Mouse (Mus musculus): ENCODE results near the gene Gm10097. TPM values are rescaled to one million over a fixed set of nuclear protein-coding genes. Genes with fewer than 3 reads are reported as not detected.

The Gm10097 gene
- total and polyA plus RNA-seq, 3 experiments = not detected

DNA sequence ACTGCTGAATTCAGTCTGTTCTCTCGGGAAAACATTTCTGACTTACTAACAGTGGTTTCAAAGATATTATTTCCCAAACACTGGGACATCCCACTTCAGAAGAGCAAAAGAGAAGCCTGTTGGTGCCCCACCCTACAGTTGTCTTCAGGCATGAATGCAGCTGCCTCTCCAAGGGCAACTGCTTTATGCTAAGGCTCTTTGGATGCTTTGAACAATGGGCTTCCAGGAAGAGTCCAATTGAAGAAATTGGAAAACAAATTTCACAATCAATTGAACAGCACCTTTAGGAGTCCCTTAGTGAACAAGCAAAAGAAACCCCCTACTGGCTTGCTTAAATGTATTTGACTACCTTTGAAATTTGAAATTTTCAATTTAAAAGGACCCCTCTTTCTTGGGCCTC is 41.8 kb upstream of the Gm10097 start:
- no peak overlapping the region for H3K4me3 ChIP-seq (replicated peaks in 1 of 3; ENCODE audit: low read depth in 2 of 3, low read length in 2 of 3, poor library complexity in 1 of 3)
- H3K36me3 ChIP-seq (replicated peaks in 1 of 2; ENCODE audit: control insufficient read depth in 1 of 2, insufficient read depth in 1 of 2, low read length in 1 of 2) = peaks cover 0 to 10% of the 10 kb centered on the region in 2 experiments

DNA sequence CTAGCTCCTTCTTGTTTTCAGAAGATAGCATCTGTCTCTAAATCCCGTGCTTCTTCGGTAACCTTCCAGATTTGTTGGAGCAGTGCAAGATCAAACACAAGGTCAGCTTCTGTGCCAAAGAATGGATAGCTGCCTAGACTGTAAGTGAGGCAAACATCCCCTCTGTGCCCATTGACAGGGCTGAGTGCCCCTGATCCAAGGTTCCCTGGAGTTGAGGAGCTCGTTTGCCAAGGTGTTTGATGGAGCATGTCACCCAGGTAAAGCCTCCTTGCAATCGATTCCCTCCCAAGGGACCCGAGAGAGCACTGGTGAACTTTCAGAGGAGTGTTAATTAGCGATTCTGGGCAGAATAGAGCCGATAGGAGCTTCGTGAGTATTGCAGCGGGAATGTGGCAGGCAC is 40.7 kb upstream of the Gm10097 start:
- no peak for DNase-seq (ENCODE audit: extremely low read depth)
- dilution Hi-C loops (cut with MboI; ENCODE audit: extremely low pct_ligation_motif_present, extremely low pct_unique_long_range_greater_than_20kb, low sequenced_read_pairs) = no loop called here
- Histone ChIP-seq H3K27me3 (replicated peaks) (no peaks in the 10 kb centered on the region), H3K9ac (ENCODE audit: insufficient read depth, low read depth) (no peak overlapping the region), H3K27ac (ENCODE audit: insufficient read depth, low read depth) (no peak overlapping the region), H3K4me2 (ENCODE audit: insufficient read depth, low read depth, poor library complexity, severe bottlenecking) (no peak overlapping the region), H3K9me3 (replicated peaks; ENCODE audit: low read length) (no peaks in the 10 kb centered on the region), H3K4me3 (replicated peaks in 1 of 3; ENCODE audit: low read depth in 2 of 3, low read length in 2 of 3, poor library complexity in 1 of 3) (no peak overlapping the region), H3K79me2 (replicated peaks; ENCODE audit: control insufficient read depth, extremely low read depth, insufficient read depth, poor library complexity, severe bottlenecking) (no peaks in the 10 kb centered on the region), H3K36me3 (replicated peaks in 1 of 2; ENCODE audit: control insufficient read depth in 1 of 2, insufficient read depth in 1 of 2, low read length in 1 of 2) (peaks cover 0 to 19% of the 10 kb centered on the region in 2 experiments), H3K4me1 (ENCODE audit: control insufficient read depth in 1 of 2, insufficient read depth in 2 of 2) (no peaks in the 10 kb centered on the region)
- in situ Hi-C loops (cut with MboI; ENCODE audit: low pct_ligation_motif_present, low pct_unique_long_range_greater_than_20kb, low sequenced_read_pairs) = no loop called here
- TF ChIP-seq ZMIZ1 (IDR thresholded peaks at IDR 0.05; ENCODE audit: low read depth, low read length) (no peak), IRF4 (IDR thresholded peaks at IDR 0.05; ENCODE audit: low read depth, low read length) (no peak), RCOR1 (conservative IDR thresholded peaks at IDR 0.05; ENCODE audit: low read depth, low read length) (no peak), MAZ (IDR thresholded peaks at IDR 0.05; ENCODE audit: low read depth, low read length) (no peak), ELF1 (IDR thresholded peaks at IDR 0.05; ENCODE audit: low read depth, low read length) (no peak), MYC (IDR thresholded peaks at IDR 0.05; ENCODE audit: low read depth, low read length) (no peak)

More for the DNA sequence above, 41.8 kb upstream of the Gm10097 start:
- TF ChIP-seq EP300 (IDR thresholded peaks at IDR 0.05; ENCODE audit: low read length) (no peak), ETS1 (conservative IDR thresholded peaks at IDR 0.05; ENCODE audit: low read depth, low read length) (no peak)
- Histone ChIP-seq H3K27ac (ENCODE audit: insufficient read depth, low read depth) (no peak overlapping the region), H3K79me2 (replicated peaks; ENCODE audit: control insufficient read depth, extremely low read depth, insufficient read depth, poor library complexity, severe bottlenecking) (no peaks in the 10 kb centered on the region), H3K9me3 (replicated peaks; ENCODE audit: low read length) (no peaks in the 10 kb centered on the region), H3K27me3 (replicated peaks) (no peaks in the 10 kb centered on the region), H3K4me1 (ENCODE audit: control insufficient read depth in 1 of 2, insufficient read depth in 2 of 2) (no peaks in the 10 kb centered on the region), H3K9ac (ENCODE audit: insufficient read depth, low read depth) (no peak overlapping the region), H3K4me2 (ENCODE audit: insufficient read depth, low read depth, poor library complexity, severe bottlenecking) (no peak overlapping the region)
- in situ Hi-C loops (cut with MboI; ENCODE audit: low pct_ligation_motif_present, low pct_unique_long_range_greater_than_20kb, low sequenced_read_pairs) = no loop called here
- no peak for DNase-seq (ENCODE audit: extremely low read depth)
- dilution Hi-C loops (cut with MboI; ENCODE audit: extremely low pct_ligation_motif_present, extremely low pct_unique_long_range_greater_than_20kb, low sequenced_read_pairs) = no loop called here

DNA sequence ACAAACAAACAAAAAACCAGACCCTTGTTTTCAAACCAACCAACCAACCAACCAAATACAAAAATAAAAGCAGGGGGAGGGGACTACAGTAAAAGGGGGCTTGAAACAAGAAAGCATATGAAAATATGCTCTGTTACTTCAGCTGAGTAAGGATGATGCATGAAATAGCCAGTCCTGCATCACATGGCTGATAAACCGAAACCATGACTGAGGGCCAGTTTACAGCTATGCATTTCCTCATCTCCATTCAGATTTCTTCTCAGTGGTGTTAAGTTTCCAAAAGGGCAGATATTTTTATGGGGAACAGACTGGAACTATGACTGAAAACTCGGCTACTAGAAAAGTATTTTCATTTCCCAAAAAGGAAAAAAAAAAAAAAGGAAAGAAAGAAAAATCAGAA is 39.8 kb upstream of the Gm10097 start:
- H3K79me2 ChIP-seq (replicated peaks; ENCODE audit: control insufficient read depth, extremely low read depth, insufficient read depth, poor library complexity, severe bottlenecking) = no peaks in the 10 kb centered on the region
- no peaks in the 10 kb centered on the region for H3K4me1 ChIP-seq (ENCODE audit: control insufficient read depth in 1 of 2, insufficient read depth in 2 of 2)
- dilution Hi-C loops (cut with MboI; ENCODE audit: extremely low pct_ligation_motif_present, extremely low pct_unique_long_range_greater_than_20kb, low sequenced_read_pairs) (no loop called here), in situ Hi-C loops (cut with MboI; ENCODE audit: low pct_ligation_motif_present, low pct_unique_long_range_greater_than_20kb, low sequenced_read_pairs) (no loop called here)
- no peak overlapping the region for H3K4me2 ChIP-seq (ENCODE audit: insufficient read depth, low read depth, poor library complexity, severe bottlenecking)
- no peaks in the 10 kb centered on the region for H3K27me3 ChIP-seq (replicated peaks)
- H3K4me3 ChIP-seq (replicated peaks in 1 of 3; ENCODE audit: low read depth in 2 of 3, low read length in 2 of 3, poor library complexity in 1 of 3) = no peak overlapping the region
- H3K9me3 ChIP-seq (replicated peaks; ENCODE audit: low read length) = no peaks in the 10 kb centered on the region
- H3K27ac ChIP-seq (ENCODE audit: insufficient read depth, low read depth) = no peak overlapping the region
- DNase-seq (ENCODE audit: extremely low read depth) = no peak
- H3K36me3 ChIP-seq (replicated peaks in 1 of 2; ENCODE audit: control insufficient read depth in 1 of 2, insufficient read depth in 1 of 2, low read length in 1 of 2) = peaks cover 0 to 21% of the 10 kb centered on the region in 2 experiments
- no peak overlapping the region for H3K9ac ChIP-seq (ENCODE audit: insufficient read depth, low read depth)
- TF ChIP-seq MEF2A (IDR thresholded peaks at IDR 0.05; ENCODE audit: borderline replicate concordance, low read depth, low read length) = no peak
- TF ChIP-seq POLR2AphosphoS2 (IDR thresholded peaks at IDR 0.05; ENCODE audit: low read depth, low read length) = no peak
- TF ChIP-seq POLR2A (IDR thresholded peaks at IDR 0.05; ENCODE audit: low read depth, low read length) = no peak
- TF ChIP-seq BHLHE40 (IDR thresholded peaks at IDR 0.05; ENCODE audit: low read depth, low read length) = no peak
- TF ChIP-seq USF1 (IDR thresholded peaks at IDR 0.05; ENCODE audit: low read depth, low read length) = no peak
- no peak for TF ChIP-seq MYC (IDR thresholded peaks at IDR 0.05; ENCODE audit: low read depth, low read length)
- TF ChIP-seq HCFC1 (IDR thresholded peaks at IDR 0.05; ENCODE audit: low read depth, low read length) = no peak
- no peak for TF ChIP-seq CHD2 (IDR thresholded peaks at IDR 0.05; ENCODE audit: low read length)
- TF ChIP-seq MAZ (IDR thresholded peaks at IDR 0.05; ENCODE audit: low read depth, low read length) = no peak
- TF ChIP-seq ETS1 (conservative IDR thresholded peaks at IDR 0.05; ENCODE audit: low read depth, low read length) = no peak
- no peak for TF ChIP-seq SMC3 (IDR thresholded peaks at IDR 0.05; ENCODE audit: low read depth, low read length)
- no peak for TF ChIP-seq JUND (conservative IDR thresholded peaks at IDR 0.05; ENCODE audit: low read depth, low read length)
- TF ChIP-seq KAT2A (IDR thresholded peaks at IDR 0.05; ENCODE audit: insufficient replicate concordance, low read length) = no peak
- TF ChIP-seq ELF1 (IDR thresholded peaks at IDR 0.05; ENCODE audit: low read depth, low read length) = no peak
- no peak for TF ChIP-seq ZC3H11A (IDR thresholded peaks at IDR 0.05; ENCODE audit: low read depth, low read length)
- no peak for TF ChIP-seq RCOR1 (conservative IDR thresholded peaks at IDR 0.05; ENCODE audit: low read depth, low read length)
- TF ChIP-seq GABPA (IDR thresholded peaks at IDR 0.05; ENCODE audit: insufficient replicate concordance, low read depth, low read length) = no peak

Data from CH12.LX (cell line).